In genomic region chr9:107709096-107709696, GRCm38 (mm10) we compare ENCODE assay signal across 8 mouse cellular contexts. TPM values are rescaled to one million over a fixed set of nuclear protein-coding genes. Genes with fewer than 3 reads are reported as not detected.
DNase-seq lines count a peak whose midpoint lies in the region; ATAC-seq and TF ChIP-seq lines count a peak whose summit lies in the region.

No protein-coding gene starts in this region.

- peak overlapping the region; percentile 70 for H3K9ac ChIP-seq in hindbrain, postnatal 0 days (replicated peaks; ENCODE audit: low read length)

- peaks cover 28% of the 10 kb centered on the region for H3K4me1 ChIP-seq in thymus, adult 2 months (replicated peaks; ENCODE audit: control insufficient read depth, insufficient read depth, low read length)
- peaks cover 9% of the 10 kb centered on the region for H3K4me1 ChIP-seq in hindbrain, postnatal 0 days (ENCODE audit: insufficient read depth, low read length)

- intact Hi-C loops in left cerebral cortex, postnatal 14 days (cut with DNase I) = no loop called here

- no peaks in the 10 kb centered on the region for H3K36me3 ChIP-seq in thymus, adult 2 months (ENCODE audit: control insufficient read depth, insufficient read depth, low read length)
- H3K36me3 ChIP-seq in hindbrain, postnatal 0 days (ENCODE audit: insufficient read depth, low read length) = no peaks in the 10 kb centered on the region

- H3K27me3 ChIP-seq in thymus, adult 2 months (ENCODE audit: control insufficient read depth, insufficient read depth, low read length) = peaks cover 11% of the 10 kb centered on the region
- H3K27me3 ChIP-seq in hindbrain, postnatal 0 days (ENCODE audit: insufficient read depth, low read length) = no peaks in the 10 kb centered on the region

- 1% methylated on average over 54 of the region's 55 CpGs for WGBS in thymus, adult 2 months
- WGBS in hindbrain, postnatal 0 days = under 1% methylated on average over 50 of the region's 55 CpGs

- peak; percentile 39 for DNase-seq in cerebellum, adult 11-12 months
- DNase-seq in cerebellum, adult 11 months = no peak
- DNase-seq in thymus, adult 2 months = no peak
- no peak for DNase-seq in thymus, postnatal 10 days (ENCODE audit: low spot score in 2 of 2)
- DNase-seq in hindbrain, postnatal 0 days (ENCODE audit: low spot score) = no peak
- DNase-seq in naive thymus-derived CD4-positive, alpha-beta T cell, adult 2 months (ENCODE audit: low read depth) = peak; percentile 49
- DNase-seq in layer of hippocampus, adult 18-20 months (ENCODE audit: low spot score in 2 of 2) = no peak
- DNase-seq in left cerebral cortex, postnatal 14 days (ENCODE audit: low spot score in 2 of 2) = no peak

- H3K4me3 ChIP-seq in thymus, adult 2 months (ENCODE audit: control insufficient read depth, insufficient read depth, low read length) = peak overlapping the region; percentile 58
- H3K4me3 ChIP-seq in hindbrain, postnatal 0 days (ENCODE audit: low read length) = peak overlapping the region; percentile 56

- TF ChIP-seq POLR2A in thymus, adult 2 months (IDR thresholded peaks at IDR 0.05; ENCODE audit: control insufficient read depth, extremely low read depth, insufficient read depth, low read length, poor library complexity) = no peak

- ATAC-seq in hindbrain, postnatal 0 days = no peak

- peak overlapping the region; percentile 82 for H3K4me2 ChIP-seq in hindbrain, postnatal 0 days (ENCODE audit: low read depth, low read length)

- H3K9me3 ChIP-seq in hindbrain, postnatal 0 days (ENCODE audit: low read length) = no peaks in the 10 kb centered on the region

- no peak for TF ChIP-seq CTCF in thymus, adult 2 months (IDR thresholded peaks at IDR 0.05; ENCODE audit: borderline replicate concordance, control insufficient read depth, extremely low read depth, insufficient read depth, low read length, poor library complexity)
- no peak for TF ChIP-seq CTCF in hindbrain, postnatal 0 days (IDR thresholded peaks at IDR 0.05; ENCODE audit: low read depth)

- H3K27ac ChIP-seq in thymus, adult 2 months (ENCODE audit: control insufficient read depth, insufficient read depth, low read length) = no peak overlapping the region
- peak overlapping the region; percentile 72 for H3K27ac ChIP-seq in hindbrain, postnatal 0 days

RNA-seq across cellular contexts. Expression of gene Sema3f, which starts 1.1 kb away (rescaled TPM):
- 35.5 and 41.3 TPM in 2 replicates for polyA plus RNA-seq in thymus, adult 2 months (2012; rRNA removed)
- 65.4 and 81.3 TPM in 2 replicates for total RNA-seq in hindbrain, postnatal 0 days (2014; rRNA removed)
- 7.5 and 8.7 TPM in 2 replicates for polyA plus RNA-seq in hindbrain, postnatal 0 days (2015; fragmentation: Nextera tagmentation; extraction: Ambion mirVana)
- total RNA-seq in layer of hippocampus, adult 18-20 months (2021) = 1 to 10 TPM; 2.8 to 5.9 TPM
- 10 to 100 TPM; 11.7 to 16.2 TPM for total RNA-seq in left cerebral cortex, postnatal 14 days (2021)

RNA-seq across cellular contexts. Expression of gene Gnat1, which starts 29.7 kb away (rescaled TPM):
- polyA plus RNA-seq in thymus, adult 2 months (2012; rRNA removed) = 0.13 and 0.34 TPM in 2 replicates
- total RNA-seq in hindbrain, postnatal 0 days (2014; rRNA removed) = 0.52 TPM in 1 of 2 replicates, not detected in the other
- polyA plus RNA-seq in hindbrain, postnatal 0 days (2015; fragmentation: Nextera tagmentation; extraction: Ambion mirVana) = 2.4 and 2.7 TPM in 2 replicates
- not detected for total RNA-seq in layer of hippocampus, adult 18-20 months (2021)
- total RNA-seq in left cerebral cortex, postnatal 14 days (2021) = under 1 TPM; 0.42 to 0.66 TPM

RNA-seq across cellular contexts. Expression of gene Slc38a3, which starts 39.9 kb away (rescaled TPM):
- polyA plus RNA-seq in thymus, adult 2 months (2012; rRNA removed) = 9.1 and 11.2 TPM in 2 replicates
- total RNA-seq in hindbrain, postnatal 0 days (2014; rRNA removed) = 102 and 134 TPM in 2 replicates
- 52.1 and 54.5 TPM in 2 replicates for polyA plus RNA-seq in hindbrain, postnatal 0 days (2015; fragmentation: Nextera tagmentation; extraction: Ambion mirVana)
- total RNA-seq in layer of hippocampus, adult 18-20 months (2021) = 10 to 100 TPM; 57.8 to 62.6 TPM
- total RNA-seq in left cerebral cortex, postnatal 14 days (2021) = 10 to 100 TPM; 79.5 to 87.1 TPM

Comparison
In these comparisons a context has a peak if more than half of its experiments do, and no peak if none do; other contexts are left out.
1. DNase-seq: peak in cerebellum, adult 11-12 months (single experiment) and naive thymus-derived CD4-positive, alpha-beta T cell, adult 2 months (single experiment); none in cerebellum, adult 11 months (single experiment), thymus, adult 2 months (single experiment), thymus, postnatal 10 days (0 of 2), hindbrain, postnatal 0 days (single experiment), layer of hippocampus, adult 18-20 months (0 of 2) and left cerebral cortex, postnatal 14 days (0 of 2).